Mouse (Mus musculus) brain, embryonic 14.5 days (tissue): ENCODE measurements around the gene Gnat3.

Experiments used
- CTCF ChIP-seq: fragments of 200-500 bp; IDR thresholded peaks from 2 replicates; pipeline ENCODE4 v1.5.1; 2012; ENCODE audit warnings: inconsistent platforms, mild to moderate bottlenecking, moderate library complexity, borderline replicate concordance; ENCODE audit not compliant: insufficient read depth, insufficient read length; ENCODE audit errors: extremely low read depth
- POLR2A ChIP-seq: fragments of 200-500 bp; IDR thresholded peaks from 2 replicates; pipeline ENCODE4 v1.6.1; 2012; ENCODE audit warnings: mild to moderate bottlenecking, inconsistent platforms, borderline replicate concordance; ENCODE audit not compliant: poor library complexity, insufficient read depth, insufficient read length, severe bottlenecking; ENCODE audit errors: extremely low read depth

- TF ChIP-seq CTCF (no peak), POLR2A (no peak)
These were observed 33.3 kb upstream of the Gnat3 start for GRCm38 (mm10) chr5:17929006-17929567.
